Mouse (Mus musculus): Measurements from ENCODE around the gene Ivns1abp. TPM values are rescaled to one million over a fixed set of nuclear protein-coding genes. Genes with fewer than 3 reads are reported as not detected.
"Not testable (repeated sequence)": the region's sequence is repeated elsewhere in the genome, so short reads cannot be mapped to it uniquely, and the experiment has no call there.

Ivns1abp gene
- 100 to 1,000 TPM; 123 to 135 TPM for total RNA-seq (2021)

- DNase-seq (ENCODE audit: low spot score in 2 of 2) = peak; percentile 96 to 97
- intact Hi-C loops (cut with DNase I) = loop anchor here (2.0 to 10.0 kb wide), 4 partner anchors 94 to 310 kb away; no protein-coding TSS in a partner anchor
These were observed at the start of gene Ivns1abp for GRCm38 (mm10) chr1:151344283-151345108. Gene Ivns1abp, plus strand, starts transcription at chr1:151344477.

GRCm38 (mm10) chr1:151295486-151295885 lies 48.8 kb upstream of the Ivns1abp start:
- DNase-seq (ENCODE audit: low spot score in 2 of 2) = no peak
- intact Hi-C loops (cut with DNase I) = no loop called here

- no peak for DNase-seq (ENCODE audit: low spot score in 2 of 2)
- intact Hi-C loops (cut with DNase I) = no loop called here
These were observed 47.7 kb upstream of the Ivns1abp start for GRCm38 (mm10) chr1:151296621-151297020.

GRCm38 (mm10) chr1:151297025-151297424 lies 47.3 kb upstream of the Ivns1abp start:
- intact Hi-C loops (cut with DNase I) = no loop called here
- no peak for DNase-seq (ENCODE audit: low spot score in 2 of 2)

- DNase-seq (ENCODE audit: low spot score in 2 of 2) = no peak
- intact Hi-C loops (cut with DNase I) = no loop called here
These were observed 46.7 kb upstream of the Ivns1abp start for GRCm38 (mm10) chr1:151297596-151297995.

- intact Hi-C loops (cut with DNase I) = no loop called here
- no peak for DNase-seq (ENCODE audit: low spot score in 2 of 2)
These were observed 42.8 kb upstream of the Ivns1abp start for GRCm38 (mm10) chr1:151301456-151301855.

- DNase-seq (ENCODE audit: low spot score in 2 of 2) = no peak
- intact Hi-C loops (cut with DNase I) = no loop called here
These were observed 42.4 kb upstream of the Ivns1abp start for GRCm38 (mm10) chr1:151301904-151302303.

- intact Hi-C loops (cut with DNase I) = no loop called here
- no peak for DNase-seq (ENCODE audit: low spot score in 2 of 2)
These were observed 41.0 kb upstream of the Ivns1abp start for GRCm38 (mm10) chr1:151303265-151303664.

- DNase-seq (ENCODE audit: low spot score in 2 of 2); intact Hi-C loops (cut with DNase I): not testable (repeated sequence)
These were observed 39.3 kb upstream of the Ivns1abp start for GRCm38 (mm10) chr1:151305001-151305400.

GRCm38 (mm10) chr1:151307059-151307458 lies 37.2 kb upstream of the Ivns1abp start:
- intact Hi-C loops (cut with DNase I) = no loop called here
- DNase-seq (ENCODE audit: low spot score in 2 of 2) = no peak

- DNase-seq (ENCODE audit: low spot score in 2 of 2) = no peak
- intact Hi-C loops (cut with DNase I) = no loop called here
These were observed 36.5 kb upstream of the Ivns1abp start for GRCm38 (mm10) chr1:151307821-151308220.

GRCm38 (mm10) chr1:151308508-151308907 lies 35.8 kb upstream of the Ivns1abp start:
- intact Hi-C loops (cut with DNase I) = no loop called here
- no peak for DNase-seq (ENCODE audit: low spot score in 2 of 2)

GRCm38 (mm10) chr1:151310511-151310910 lies 33.8 kb upstream of the Ivns1abp start:
- DNase-seq (ENCODE audit: low spot score in 2 of 2) = no peak
- intact Hi-C loops (cut with DNase I) = no loop called here

- DNase-seq (ENCODE audit: low spot score in 2 of 2) = no peak
- intact Hi-C loops (cut with DNase I) = no loop called here
These were observed 32.9 kb upstream of the Ivns1abp start for GRCm38 (mm10) chr1:151311379-151311778.

GRCm38 (mm10) chr1:151319267-151319666 lies 25.0 kb upstream of the Ivns1abp start:
- no peak for DNase-seq (ENCODE audit: low spot score in 2 of 2)

GRCm38 (mm10) chr1:151320408-151320807 lies 23.9 kb upstream of the Ivns1abp start:
- DNase-seq (ENCODE audit: low spot score in 2 of 2) = no peak

More at GRCm38 (mm10) chr1:151319267-151319666, 25.0 kb upstream of the Ivns1abp start:
- intact Hi-C loops (cut with DNase I) = no loop called here

GRCm38 (mm10) chr1:151325328-151325727 lies 18.9 kb upstream of the Ivns1abp start:
- DNase-seq (ENCODE audit: low spot score in 2 of 2) = no peak
- intact Hi-C loops (cut with DNase I) = no loop called here

More at GRCm38 (mm10) chr1:151320408-151320807, 23.9 kb upstream of the Ivns1abp start:
- intact Hi-C loops (cut with DNase I) = no loop called here

- DNase-seq (ENCODE audit: low spot score in 2 of 2) = no peak
- intact Hi-C loops (cut with DNase I) = no loop called here
These were observed 15.8 kb upstream of the Ivns1abp start for GRCm38 (mm10) chr1:151328341-151329097.

- DNase-seq (ENCODE audit: low spot score in 2 of 2) = no peak
- intact Hi-C loops (cut with DNase I) = no loop called here
These were observed 14.7 kb upstream of the Ivns1abp start for GRCm38 (mm10) chr1:151329601-151330000.

GRCm38 (mm10) chr1:151332819-151333218 lies 11.5 kb upstream of the Ivns1abp start:
- no peak for DNase-seq (ENCODE audit: low spot score in 2 of 2)
- intact Hi-C loops (cut with DNase I) = no loop called here

- DNase-seq (ENCODE audit: low spot score in 2 of 2) = no peak
- intact Hi-C loops (cut with DNase I) = no loop called here
These were observed 6.0 kb upstream of the Ivns1abp start for GRCm38 (mm10) chr1:151338234-151338633.
